Mouse (Mus musculus): ENCODE results near the gene Rsl1d1.
"Not testable (repeated sequence)": the region's sequence is repeated elsewhere in the genome, so short reads cannot be mapped to it uniquely, and the experiment has no call there.

Gene Rsl1d1

DNA sequence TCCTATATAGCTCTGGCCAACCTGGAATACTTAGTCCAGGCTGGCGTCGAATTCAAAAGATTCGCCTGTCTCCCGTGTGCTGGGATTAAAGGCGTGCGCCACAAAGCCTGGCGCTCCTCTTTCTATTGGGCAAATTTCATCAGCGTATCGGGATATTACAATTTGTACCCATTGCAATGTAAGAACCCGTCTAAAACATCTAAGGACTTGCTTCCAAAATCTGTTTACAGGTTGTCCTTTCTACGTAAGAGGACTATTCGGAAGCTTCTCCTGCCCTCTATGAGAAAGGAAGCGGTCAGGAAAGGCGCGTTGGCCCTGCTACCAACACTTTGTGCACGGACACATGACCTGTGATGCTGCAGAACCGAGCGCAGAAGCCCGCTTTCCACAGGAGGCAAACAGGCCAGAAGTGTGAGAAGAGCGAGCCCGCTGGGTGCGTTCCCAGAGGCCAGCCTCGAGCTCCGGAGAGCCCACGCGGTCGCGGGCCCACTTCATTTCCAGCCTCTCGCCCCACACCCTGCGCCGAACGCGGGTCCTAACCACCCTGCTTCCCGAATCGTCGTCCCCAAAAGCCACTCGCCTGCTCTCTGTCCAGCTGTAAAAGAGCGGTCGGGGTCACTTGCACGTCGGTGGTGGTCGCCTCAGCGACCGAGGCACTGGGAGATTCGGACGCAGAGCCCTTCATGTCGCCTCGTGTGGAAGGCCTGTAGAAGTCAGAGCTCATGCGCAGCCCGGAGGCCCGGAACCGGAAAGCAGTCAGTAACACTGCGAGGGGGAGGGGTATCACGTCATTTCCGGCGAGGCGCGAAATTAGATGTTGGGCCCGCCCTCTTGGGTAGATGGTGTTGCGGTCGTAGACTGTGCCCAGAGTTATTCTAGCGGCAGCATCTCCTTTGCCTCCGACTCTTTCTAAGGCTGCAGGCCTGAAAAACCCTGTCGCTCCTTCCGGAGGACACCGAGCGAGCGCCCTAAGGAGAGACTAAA lies at the start of gene Rsl1d1:
Gene Rsl1d1, minus strand, starts transcription at position 761 of the 984 bp plus-strand sequence.
- peak; percentile 93 for DNase-seq

DNA sequence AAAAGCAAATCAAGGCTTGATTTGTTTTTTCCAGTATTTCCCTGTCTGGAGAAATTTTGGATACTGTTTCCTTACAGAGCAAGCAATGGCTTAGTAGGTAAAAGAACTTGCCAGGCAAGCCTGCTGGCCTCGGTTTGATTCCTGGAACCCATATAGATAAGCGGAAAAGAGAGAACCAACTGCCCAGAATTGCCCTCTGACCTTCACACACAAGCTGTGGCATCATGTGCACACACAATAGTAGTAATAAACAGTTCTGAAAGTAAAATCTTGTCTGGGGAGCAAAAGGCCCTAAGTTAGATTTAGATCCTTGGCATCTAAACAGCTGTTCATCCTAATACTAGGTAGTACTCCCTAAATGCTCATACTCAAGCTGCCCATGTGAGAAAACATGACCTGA lies 44.7 kb upstream of the Rsl1d1 start:
- DNase-seq: no peak

DNA sequence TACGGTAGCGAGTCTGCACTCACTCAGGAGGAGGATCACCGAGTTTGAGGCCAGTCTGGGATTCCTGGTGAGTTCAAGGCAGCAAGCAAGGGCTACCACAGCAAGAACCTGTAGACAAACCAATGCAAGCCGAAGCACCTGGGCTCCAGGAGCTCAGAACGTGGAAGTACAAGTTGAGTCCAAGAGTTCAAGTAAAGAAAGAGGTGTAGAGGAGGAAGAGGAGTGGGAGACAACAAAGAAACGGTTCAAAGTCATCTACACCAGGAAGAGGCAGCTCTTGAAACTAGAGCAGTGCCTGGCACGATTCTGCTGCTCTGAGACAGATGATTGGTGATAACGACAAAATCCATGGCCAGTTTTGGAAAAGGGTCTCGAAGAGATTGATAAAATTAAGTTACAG lies 42.6 kb upstream of the Rsl1d1 start:
- DNase-seq: no peak

DNA sequence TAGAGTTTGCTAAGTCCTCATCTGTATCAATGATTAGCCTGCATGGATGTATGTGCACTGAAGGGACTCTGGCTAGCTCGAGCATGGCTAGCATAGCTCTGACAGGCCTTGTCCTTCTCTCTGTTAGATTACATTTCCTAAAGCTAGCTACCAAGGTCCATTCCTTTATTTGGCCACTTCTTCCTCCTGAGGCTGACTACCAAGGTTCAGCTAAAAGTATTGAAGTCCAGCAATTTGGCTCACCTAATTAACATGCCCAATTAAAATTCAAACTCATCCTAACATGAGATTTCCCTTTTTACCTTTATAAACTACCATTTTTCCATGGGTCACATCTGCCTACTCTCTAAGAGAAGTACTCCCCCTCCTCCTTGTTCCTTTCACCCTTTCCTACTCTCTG lies 39.3 kb upstream of the Rsl1d1 start:
- DNase-seq: no peak

DNA sequence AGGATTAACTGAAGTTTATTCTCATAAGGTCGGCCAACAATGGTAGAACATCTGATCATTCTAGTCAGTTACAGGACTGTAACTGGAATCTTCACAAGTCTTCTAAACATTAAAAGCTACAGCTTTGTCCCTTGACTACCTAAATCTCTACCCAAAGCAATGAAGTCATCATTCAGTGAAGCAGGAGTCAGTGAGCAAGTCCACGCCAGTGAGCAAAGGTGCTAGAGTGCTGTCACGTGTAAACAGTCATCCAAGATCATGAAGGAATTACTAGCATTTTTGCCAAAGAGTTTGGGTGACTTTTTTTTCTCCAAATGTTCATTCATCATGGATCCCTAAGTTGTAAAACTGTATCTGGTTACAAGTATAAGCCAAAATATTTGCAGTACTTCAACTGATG lies 14.7 kb upstream of the Rsl1d1 start:
- DNase-seq: no peak

DNA sequence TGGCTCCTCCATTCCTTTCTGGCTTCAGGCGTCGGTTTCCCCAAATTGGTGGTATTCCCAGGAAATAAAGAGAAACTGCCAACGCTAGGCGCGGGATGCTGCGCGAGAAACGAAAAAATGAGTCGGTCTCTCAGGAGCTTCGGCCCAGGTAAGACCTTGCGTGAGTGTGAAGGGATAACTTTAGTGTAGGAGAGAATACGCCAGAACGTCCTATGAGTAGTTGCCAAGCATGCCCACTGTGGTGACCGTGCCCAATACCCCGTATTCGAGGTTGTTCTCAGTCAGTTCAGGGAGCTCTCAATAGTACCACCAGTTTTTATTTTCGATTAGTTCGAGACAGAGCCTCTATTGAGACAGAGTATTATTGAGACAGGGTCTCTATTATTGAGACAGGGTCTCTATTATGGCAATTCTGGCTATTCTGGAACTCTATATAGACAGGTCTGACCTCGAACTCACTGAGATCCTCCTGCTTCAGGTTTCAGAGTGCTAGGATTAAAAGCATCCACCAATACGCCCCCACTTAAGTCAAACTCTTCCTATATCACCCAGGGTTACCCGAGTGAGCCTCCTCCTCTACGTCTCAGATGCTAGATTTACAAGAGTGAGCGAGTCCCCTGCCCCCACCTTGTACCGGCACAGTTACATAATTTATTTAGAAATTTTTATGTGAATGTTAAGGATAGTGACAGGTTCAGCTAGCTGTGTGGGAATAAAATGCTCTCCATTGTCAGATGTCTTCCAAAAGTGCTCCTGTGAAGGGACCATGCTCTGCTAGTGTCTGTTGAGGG lies 664 bp upstream of the Rsl1d1 start:
- no peak for DNase-seq

DNA sequence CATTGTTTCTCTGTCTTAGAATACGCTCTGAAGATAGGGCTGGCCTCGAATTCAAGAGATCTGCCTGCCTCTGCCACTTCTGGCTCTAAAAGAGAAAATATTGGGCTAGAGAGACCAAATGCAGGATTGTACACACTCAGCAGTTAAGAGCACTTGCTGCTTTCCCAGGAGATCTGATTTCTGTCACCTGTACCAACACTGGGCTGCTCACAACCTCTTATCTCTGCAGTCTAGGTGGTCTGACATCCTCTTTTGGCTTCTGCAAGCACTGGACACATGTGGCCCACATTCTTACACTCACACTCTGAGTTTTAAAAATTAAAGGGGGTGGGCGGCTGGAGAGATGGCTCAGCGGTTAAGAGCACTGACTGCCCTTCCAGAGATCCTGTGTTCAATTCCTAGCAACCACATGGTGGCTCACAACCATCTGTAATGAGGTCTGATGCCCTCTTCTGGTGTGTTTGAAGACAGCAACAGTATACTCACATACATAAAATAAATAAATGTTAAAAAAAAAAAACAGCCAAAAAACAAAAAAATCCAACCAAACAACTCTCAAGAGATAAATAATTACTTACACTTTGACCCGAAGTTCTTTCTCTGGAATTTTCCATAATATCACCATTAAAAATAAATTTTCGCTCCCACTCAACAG lies 1.3 kb downstream of the Rsl1d1 start:
- no peak for DNase-seq

DNA sequence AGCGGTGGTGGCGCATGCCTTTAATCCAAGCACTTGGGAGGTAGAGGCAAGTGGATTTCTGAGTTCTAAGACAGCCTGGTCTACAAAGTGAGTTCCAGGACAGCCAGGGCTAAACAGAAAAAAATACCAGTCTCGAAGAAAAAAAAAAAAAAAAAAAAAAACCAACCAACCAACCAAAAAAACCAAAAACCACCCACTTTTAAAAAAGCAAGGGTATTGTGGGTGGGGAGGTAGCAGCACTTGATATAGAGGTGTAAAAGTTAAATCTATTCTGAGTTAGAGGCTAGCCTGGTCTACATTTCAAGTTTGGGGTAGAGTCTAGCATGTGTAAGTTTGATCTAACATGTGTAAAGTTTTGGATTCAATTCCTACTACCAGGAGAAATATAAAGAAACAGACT lies 2.9 kb downstream of the Rsl1d1 start:
- DNase-seq: no peak

DNA sequence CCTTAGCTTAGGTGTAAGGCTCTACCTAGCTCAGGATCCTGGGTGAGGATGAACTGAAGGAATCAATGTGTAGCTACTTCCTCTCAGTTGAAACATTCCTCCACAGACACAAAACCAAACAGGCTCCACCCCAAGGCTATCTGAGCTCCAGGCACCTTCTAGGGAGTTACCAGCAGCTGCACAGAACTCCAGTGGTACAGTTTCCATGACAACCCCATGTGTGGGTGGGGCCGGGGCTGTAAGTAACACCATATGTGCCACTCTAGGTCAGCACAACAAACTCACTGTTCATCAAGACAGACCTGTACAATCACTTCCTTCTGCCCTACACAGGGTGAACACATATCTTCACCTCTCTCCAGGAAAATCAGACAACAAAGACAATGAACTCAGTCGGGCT lies 4.7 kb downstream of the Rsl1d1 start:
- DNase-seq: no peak

DNA sequence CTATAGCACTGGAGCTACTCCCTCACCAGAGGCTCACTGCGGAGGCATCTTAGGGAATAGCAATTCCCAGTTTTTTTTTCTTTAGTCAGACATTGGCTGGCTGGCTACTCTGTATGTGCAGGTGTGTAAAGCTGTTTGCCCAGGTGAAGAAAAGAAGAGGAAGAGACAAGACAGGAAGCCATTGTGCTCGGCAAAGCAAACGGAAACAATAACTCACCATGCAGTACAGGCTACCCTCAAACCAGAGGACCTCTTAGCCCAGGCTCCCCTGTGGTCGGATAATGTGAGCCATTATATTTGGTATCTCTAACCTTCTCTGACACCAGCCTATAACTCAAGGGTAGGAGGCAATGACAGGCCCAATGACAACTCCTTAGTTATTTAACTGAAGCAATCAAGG lies 6.1 kb downstream of the Rsl1d1 start:
- DNase-seq: no peak

DNA sequence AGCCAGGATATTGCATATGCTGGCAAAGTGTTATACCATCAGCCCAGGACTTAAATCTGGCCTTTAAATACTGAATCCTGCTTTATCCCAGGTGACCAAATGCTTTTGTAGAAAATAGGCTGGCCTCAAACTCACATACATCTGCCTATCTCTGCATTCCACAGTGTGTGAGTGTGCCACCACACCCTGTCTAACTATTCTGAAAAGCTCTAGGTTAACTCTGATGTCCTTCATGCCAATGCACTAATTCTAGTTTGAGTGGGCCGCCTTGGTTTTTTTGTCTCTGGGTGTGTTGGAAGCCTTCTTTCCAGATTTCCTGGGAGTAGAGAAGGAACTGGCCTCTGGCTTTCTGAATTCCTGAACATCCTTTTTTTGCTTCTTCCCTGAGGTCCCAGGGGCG lies 9.9 kb downstream of the Rsl1d1 start:
- DNase-seq: no peak

DNA sequence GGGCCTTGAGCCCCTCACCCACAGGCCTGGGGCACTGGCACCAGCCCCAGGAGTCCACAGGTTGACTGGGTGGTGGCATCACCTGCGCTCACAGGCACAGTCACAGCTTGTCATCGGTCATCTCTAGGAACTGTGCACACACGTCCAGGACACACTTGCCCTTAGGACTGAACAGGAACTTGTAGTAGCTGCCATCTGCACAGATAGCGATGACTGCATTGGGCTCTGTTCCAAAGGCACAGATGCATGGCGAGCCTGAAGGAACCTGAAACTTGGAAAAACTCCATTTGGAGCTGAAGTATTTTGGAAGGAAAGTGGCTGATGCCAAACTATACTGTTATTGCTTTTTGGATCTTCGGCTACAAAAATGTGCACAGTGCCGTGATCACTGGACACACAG lies 13.0 kb downstream of the Rsl1d1 start:
- DNase-seq: peak; percentile 21

DNA sequence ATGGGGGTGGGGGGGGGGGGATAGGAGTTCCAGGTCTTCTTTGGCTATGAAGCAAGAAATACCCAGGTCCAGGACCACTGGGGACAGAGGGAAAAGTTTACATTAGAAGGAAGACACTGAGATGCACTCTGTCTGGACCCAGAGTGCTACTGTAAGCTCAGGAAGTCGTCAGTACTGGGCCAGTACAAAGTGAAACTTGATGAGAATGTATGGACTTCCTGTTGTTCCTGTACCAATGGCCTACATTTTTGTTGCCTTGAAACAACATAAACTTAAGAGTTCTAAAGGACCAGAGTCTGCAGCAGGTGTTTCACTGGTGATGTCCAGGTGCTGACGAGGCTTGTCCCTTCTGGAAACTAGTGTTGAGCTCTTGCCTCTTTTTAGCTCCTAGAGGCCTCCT lies 25.7 kb downstream of the Rsl1d1 start:
- DNase-seq: no peak

DNA sequence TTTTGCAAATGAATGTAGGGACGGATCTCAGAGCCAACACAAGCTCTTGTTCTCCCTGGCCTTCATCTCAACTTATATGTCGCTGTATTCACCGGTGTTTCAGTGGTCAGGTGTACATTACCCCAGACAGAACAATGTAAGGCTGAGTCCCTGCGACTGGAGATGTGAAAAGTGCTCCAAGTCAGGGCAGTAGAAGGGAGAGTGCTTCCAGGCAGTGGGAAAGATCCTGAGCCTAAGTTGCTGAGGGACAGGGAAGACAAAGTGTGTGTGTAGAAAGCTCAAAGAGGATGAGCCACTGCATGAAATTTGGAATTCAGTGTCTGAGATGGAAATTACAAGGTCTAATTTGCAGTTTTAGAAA lies 26.3 kb downstream of the Rsl1d1 start:
- no peak for DNase-seq

DNA sequence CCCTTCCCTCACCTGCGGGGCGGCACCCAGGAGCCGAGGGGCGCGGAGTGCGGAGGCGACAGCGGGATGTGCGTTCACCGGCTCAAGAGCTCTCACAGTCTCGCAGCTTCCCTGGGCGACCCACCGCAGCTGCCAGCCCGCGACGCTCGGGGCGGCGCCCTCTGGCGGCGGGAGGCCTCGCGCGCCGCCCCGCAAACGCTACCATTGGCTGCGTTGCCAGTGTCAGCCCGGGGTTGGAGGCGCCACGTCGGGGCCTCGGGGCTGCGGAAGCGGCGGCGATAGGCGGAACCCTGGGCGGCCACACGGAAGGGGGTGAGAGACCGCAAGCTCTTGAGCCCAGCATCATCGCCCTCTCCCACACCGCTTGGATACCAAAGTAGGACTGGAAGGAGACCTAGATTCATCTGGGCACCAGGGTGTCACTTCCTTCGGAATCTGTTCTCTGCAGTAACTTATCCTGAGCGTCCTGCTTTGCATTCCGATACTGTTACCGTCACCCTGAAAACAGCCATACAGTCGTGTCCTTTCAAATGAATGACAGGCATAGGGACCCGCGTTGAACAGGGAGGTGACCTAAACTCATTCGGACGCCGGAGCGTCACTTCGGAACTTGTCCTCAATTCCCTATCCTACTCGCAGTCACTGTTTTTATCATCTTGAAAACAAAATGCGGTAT lies 26.8 kb downstream of the Rsl1d1 start, which contains the start of gene Zc3h7a:
Gene Zc3h7a, minus strand, starts transcription at position 186 of the 676 bp plus-strand sequence.
- peak; percentile 92 for DNase-seq

DNA sequence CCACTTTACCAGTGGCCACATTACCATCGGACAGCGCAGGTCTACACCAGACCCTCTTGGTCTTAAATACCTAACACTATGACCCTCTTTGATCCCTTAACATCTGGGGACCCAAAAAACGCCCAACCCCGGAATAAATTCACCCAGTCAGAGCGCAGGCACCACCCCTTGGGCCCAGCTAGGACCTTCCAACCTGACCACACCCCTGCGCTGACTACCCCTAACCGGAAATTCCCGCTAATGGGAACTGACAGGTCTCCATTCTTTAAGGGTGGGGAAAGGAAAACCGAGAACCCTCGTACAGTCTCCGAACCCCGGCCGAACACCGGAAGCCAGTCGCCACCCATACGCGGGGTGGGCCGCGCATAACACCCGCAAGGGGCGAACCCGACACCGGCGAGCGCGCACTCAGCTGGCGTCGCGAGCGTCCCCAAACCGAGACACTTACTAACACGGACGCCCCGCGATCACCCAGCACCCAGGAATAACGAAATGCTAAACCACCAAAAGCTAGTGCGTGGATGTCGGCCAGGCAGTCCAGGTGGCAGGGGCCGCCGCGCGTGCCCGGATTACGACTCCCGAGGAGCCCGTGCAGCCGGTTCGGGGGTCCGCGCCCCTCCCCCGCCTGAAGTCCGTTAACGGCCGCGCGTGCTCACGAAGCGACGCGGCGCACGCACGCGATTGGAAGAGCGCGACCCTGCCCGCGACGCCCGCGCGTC lies 27.5 kb downstream of the Rsl1d1 start:
- peak; percentile 40 for DNase-seq

DNA sequence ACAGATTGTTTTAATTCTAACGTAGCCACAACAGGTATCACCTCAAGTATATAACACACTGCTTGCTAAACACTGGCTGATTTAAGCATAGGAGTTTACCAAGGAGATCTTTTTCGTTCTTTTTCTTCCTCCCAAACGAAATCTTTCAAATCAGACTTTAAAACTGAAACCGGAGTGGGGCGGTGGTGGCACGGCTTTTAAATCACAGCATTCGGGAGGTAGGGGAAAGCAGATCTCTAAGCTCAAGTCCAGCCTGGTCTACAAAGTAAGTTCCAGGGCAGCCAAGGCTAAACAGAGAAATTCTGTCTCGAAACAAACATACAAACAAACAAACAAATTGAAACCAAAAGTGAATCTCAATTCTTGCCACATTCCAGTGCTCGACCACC lies 28.0 kb downstream of the Rsl1d1 start:
- no peak for DNase-seq

DNA sequence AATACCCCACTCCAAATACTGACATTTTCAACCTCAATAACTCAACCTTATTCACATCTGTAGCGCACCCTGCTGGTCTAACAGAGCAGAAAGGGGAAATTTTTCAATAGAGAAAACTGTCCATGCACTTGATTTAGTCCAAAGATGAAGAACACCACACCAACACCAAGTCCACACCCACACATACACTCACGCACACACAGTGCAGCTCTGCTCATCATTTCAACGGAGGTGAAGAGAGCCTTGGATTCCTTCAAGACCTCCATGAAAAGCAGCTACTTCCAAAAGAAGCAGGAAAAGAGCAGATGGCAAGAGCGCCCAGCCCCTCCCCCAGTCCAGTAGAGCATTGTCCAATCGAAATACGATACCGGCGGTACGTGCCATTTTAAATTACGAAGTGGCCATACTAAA lies 28.5 kb downstream of the Rsl1d1 start:
- peak; percentile 56 for DNase-seq

DNA sequence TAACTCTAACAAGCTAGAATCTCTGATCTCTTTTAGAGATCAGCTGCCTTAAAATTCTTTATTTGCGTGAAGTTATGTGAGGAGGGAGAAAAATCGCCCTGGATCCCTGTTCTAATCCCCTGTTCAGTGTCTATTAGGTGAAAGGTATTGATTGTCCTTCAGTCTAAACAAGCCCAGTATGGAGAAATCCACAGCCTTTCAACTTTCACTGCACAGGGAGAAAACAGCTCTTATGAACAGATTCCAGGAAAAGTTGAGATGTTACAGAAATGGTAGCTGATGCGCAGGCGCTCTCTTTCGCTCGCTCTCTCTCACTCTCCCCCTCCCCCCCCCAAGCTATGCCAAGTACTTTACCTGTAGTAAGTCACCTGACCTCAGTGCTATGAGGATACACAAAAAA lies 31.5 kb downstream of the Rsl1d1 start:
- DNase-seq: no peak

DNA sequence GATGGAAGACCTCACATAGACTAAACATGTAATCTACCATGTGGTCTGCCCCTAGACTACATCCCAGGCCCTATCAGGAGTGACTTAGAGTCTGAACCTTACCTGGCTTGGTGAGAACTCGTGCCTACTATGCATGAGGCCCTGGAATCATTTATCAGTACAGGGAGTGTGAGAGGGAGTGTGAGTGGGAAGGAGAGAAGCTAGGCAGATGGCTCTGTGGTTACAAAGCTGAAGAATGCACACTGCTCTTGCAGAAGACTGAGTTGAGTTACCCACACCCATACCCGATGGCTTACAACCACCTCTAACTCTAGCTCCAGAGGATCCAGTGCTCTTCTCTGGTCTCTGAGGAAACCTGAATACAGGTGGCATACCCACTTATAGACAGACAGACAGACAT lies 36.7 kb downstream of the Rsl1d1 start:
- peak; percentile 73 for DNase-seq

DNA sequence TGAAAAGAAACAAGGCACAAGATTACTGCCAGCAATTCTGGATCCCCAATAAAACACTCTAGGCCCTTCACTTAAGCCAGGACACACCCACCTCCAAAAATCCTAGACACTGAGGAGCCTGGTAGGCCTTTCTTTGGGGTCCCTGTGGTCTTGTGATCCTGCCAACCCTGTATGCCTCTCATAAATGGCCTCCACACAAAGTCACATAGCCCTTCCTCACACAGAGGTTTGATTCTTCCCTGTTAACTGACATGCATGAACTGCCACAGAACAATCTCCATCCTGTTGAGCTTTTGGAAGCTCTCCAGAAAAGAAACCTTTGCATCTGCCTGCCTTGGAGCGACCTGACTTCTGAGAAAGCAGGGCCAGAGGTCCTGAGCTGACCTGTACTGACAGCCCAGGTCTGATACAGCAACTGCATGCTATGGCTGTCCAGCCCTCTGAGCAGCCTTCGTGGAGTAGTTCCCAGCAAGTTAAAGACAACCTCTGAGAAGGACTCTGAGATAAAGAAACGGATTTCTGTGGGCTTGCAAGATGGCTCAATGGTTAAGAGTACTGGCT lies 38.4 kb downstream of the Rsl1d1 start:
- DNase-seq: no peak

DNA sequence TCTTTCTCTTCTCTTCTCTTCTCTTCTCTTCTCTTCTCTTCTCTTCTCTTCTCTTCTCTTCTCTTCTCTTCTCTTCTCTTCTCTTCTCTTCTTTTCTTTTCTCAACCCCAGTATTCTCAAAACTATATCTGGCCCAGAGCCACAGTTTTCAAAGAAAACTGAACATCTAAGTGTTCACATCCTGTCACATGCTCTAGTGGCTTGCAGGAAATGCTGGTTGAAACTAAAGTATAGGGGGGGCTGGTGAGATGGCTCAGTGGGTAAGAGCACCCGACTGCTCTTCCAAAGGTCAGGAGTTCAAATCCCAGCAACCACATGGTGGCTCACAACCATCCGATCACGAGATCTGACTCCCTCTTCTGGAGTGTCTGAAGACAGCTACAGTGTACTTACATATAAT lies 45.4 kb downstream of the Rsl1d1 start:
- not testable (repeated sequence) for DNase-seq

All from layer of hippocampus, adult 9-11 months (tissue).